Mouse (Mus musculus) CH12.LX (cell line): ENCODE results near the gene Kat2b. TPM values are rescaled to one million over a fixed set of nuclear protein-coding genes. Genes with fewer than 3 reads are reported as not detected.

ENCODE experiments used
- DNase-seq: peaks from one replicate; pipeline ENCODE4 v3.0.0-alpha.2; 2013; ENCODE audit errors: extremely low read depth
- H3K27ac ChIP-seq: 2 replicates; pipeline ENCODE4 v1.5.1; 2012; ENCODE audit warnings: low read depth, mild to moderate bottlenecking, control low read depth, moderate library complexity; ENCODE audit not compliant: insufficient read depth
- H3K27me3 ChIP-seq: replicated peaks from 2 replicates; pipeline ENCODE3; 2012; ENCODE audit warnings: inconsistent platforms
- H3K36me3 ChIP-seq, 2 experiments: replicated peaks in 1 of 2; 2 replicates each; pipeline versions ENCODE3 to v1.6.1; 2012; ENCODE audit warnings: inconsistent platforms in 1 of 2, low read length in 1 of 2, mild to moderate bottlenecking in 1 of 2, mixed read lengths in 1 of 2, moderate library complexity in 1 of 2; ENCODE audit not compliant: control insufficient read depth in 1 of 2, insufficient read depth in 1 of 2
- H3K4me1 ChIP-seq, 2 experiments: 2 replicates each; pipeline ENCODE4 v1.6.1; 2012; ENCODE audit warnings: inconsistent platforms in 1 of 2, moderate library complexity in 1 of 2; ENCODE audit not compliant: insufficient read depth in 2 of 2, control insufficient read depth in 1 of 2
- H3K4me2 ChIP-seq: 2 replicates; pipeline ENCODE4 v1.6.1; 2012; ENCODE audit warnings: low read depth, mild to moderate bottlenecking, control low read depth; ENCODE audit not compliant: poor library complexity, insufficient read depth, severe bottlenecking
- H3K4me3 ChIP-seq, 3 experiments: fragments of 150-350 bp in 1 of 3; sonication (generic) in 1 of 3; replicated peaks in 1 of 3; 2 replicates each; pipeline versions ENCODE3 to v1.5.1; 2011 to 2012; ENCODE audit warnings: low read depth in 2 of 3, low read length in 2 of 3, mild to moderate bottlenecking in 2 of 3, moderate library complexity in 2 of 3, control low read depth in 1 of 3, improper control_type of control experiment in 1 of 3, inconsistent platforms in 1 of 3, mixed read lengths in 1 of 3; ENCODE audit not compliant: poor library complexity in 1 of 3
- H3K79me2 ChIP-seq: replicated peaks from 2 replicates; pipeline ENCODE4 v1.6.1; 2012; ENCODE audit warnings: mild to moderate bottlenecking, moderate library complexity; ENCODE audit not compliant: control insufficient read depth, poor library complexity, insufficient read depth, severe bottlenecking; ENCODE audit errors: extremely low read depth
- H3K9ac ChIP-seq: 2 replicates; pipeline ENCODE4 v1.6.1; 2012; ENCODE audit warnings: low read depth, mild to moderate bottlenecking, control low read depth, moderate library complexity; ENCODE audit not compliant: insufficient read depth
- H3K9me3 ChIP-seq: replicated peaks from 2 replicates; pipeline ENCODE3; 2012; ENCODE audit warnings: low read length, inconsistent platforms, mixed read lengths
- BHLHE40 ChIP-seq: IDR thresholded peaks from 2 replicates; pipeline ENCODE4 v1.6.1; 2011; ENCODE audit warnings: mild to moderate bottlenecking, low read depth, low read length, improper control_type of control experiment
- CHD2 ChIP-seq: IDR thresholded peaks from 2 replicates; pipeline ENCODE4 v1.6.1; 2011; ENCODE audit warnings: low read length, improper control_type of control experiment
- EP300 ChIP-seq: IDR thresholded peaks from 2 replicates; pipeline ENCODE4 v1.6.1; 2011; ENCODE audit warnings: low read length, improper control_type of control experiment
- ETS1 ChIP-seq: conservative IDR thresholded peaks from 2 replicates; pipeline ENCODE4 v1.6.1; 2012; ENCODE audit warnings: low read depth, mild to moderate bottlenecking, inconsistent platforms, low read length, improper control_type of control experiment, moderate library complexity
- JUN ChIP-seq: IDR thresholded peaks from 2 replicates; pipeline ENCODE4 v1.6.1; 2011; ENCODE audit warnings: low read depth, mild to moderate bottlenecking, low read length, improper control_type of control experiment, moderate library complexity; ENCODE audit not compliant: insufficient read depth
- JUND ChIP-seq: conservative IDR thresholded peaks from 2 replicates; pipeline ENCODE4 v1.6.1; 2011; ENCODE audit warnings: low read depth, low read length, improper control_type of control experiment
- MAFK ChIP-seq: IDR thresholded peaks from 2 replicates; pipeline ENCODE4 v1.6.1; 2011; ENCODE audit warnings: low read length, improper control_type of control experiment; ENCODE audit not compliant: insufficient replicate concordance
- MEF2A ChIP-seq: IDR thresholded peaks from 2 replicates; pipeline ENCODE4 v1.6.1; 2014; ENCODE audit warnings: low read depth, mild to moderate bottlenecking, inconsistent platforms, low read length, improper control_type of control experiment, borderline replicate concordance
- MYC ChIP-seq: IDR thresholded peaks from 2 replicates; pipeline ENCODE4 v1.6.1; 2011; ENCODE audit warnings: low read depth, mild to moderate bottlenecking, improper control_type of control experiment, low read length
- POLR2AphosphoS2 ChIP-seq: IDR thresholded peaks from 2 replicates; pipeline ENCODE4 v1.6.1; 2011; ENCODE audit warnings: low read depth, low read length, improper control_type of control experiment
- RAD21 ChIP-seq: IDR thresholded peaks from 2 replicates; pipeline ENCODE4 v1.6.1; 2011; ENCODE audit warnings: low read depth, mild to moderate bottlenecking, low read length, improper control_type of control experiment, moderate library complexity
- SIN3A ChIP-seq: IDR thresholded peaks from 2 replicates; pipeline ENCODE4 v1.6.1; 2012; ENCODE audit warnings: low read length, improper control_type of control experiment, inconsistent platforms
- SMC3 ChIP-seq: IDR thresholded peaks from 2 replicates; pipeline ENCODE4 v1.6.1; 2011; ENCODE audit warnings: low read depth, low read length, improper control_type of control experiment
- TBP ChIP-seq: conservative IDR thresholded peaks from 2 replicates; pipeline ENCODE4 v1.6.1; 2011; ENCODE audit warnings: low read depth, low read length, improper control_type of control experiment
- UBTF ChIP-seq: IDR thresholded peaks from 2 replicates; pipeline ENCODE4 v1.6.1; 2012; ENCODE audit warnings: low read depth, mild to moderate bottlenecking, inconsistent platforms, low read length, improper control_type of control experiment, moderate library complexity
- USF1 ChIP-seq: IDR thresholded peaks from 2 replicates; pipeline ENCODE4 v1.6.1; 2014; ENCODE audit warnings: low read depth, mild to moderate bottlenecking, inconsistent platforms, low read length, improper control_type of control experiment
- USF2 ChIP-seq: conservative IDR thresholded peaks from 2 replicates; pipeline ENCODE4 v1.6.1; 2011; ENCODE audit warnings: low read depth, low read length, improper control_type of control experiment
- ZMIZ1 ChIP-seq: IDR thresholded peaks from 2 replicates; pipeline ENCODE4 v1.6.1; 2012; ENCODE audit warnings: low read depth, mild to moderate bottlenecking, inconsistent platforms, low read length, improper control_type of control experiment
- dilution Hi-C: fragments of 300-500 bp; cut with MboI; formaldehyde crosslinking; loops from 2 replicates; pipeline ENCODE4 v1.14.3; 2020; ENCODE audit warnings: low sequenced_read_pairs; ENCODE audit not compliant: extremely low pct_unique_long_range_greater_than_20kb, extremely low pct_ligation_motif_present
- in situ Hi-C: fragments of 300-500 bp; cut with MboI; formaldehyde crosslinking; loops from 3 replicates; pipeline ENCODE4 v1.14.3; 2019; ENCODE audit warnings: low sequenced_read_pairs, low pct_ligation_motif_present, low pct_unique_long_range_greater_than_20kb, mixed read lengths
- polyA plus RNA-seq: library from polyadenylated mRNA; unstranded; fragments of >175 nt; gene quantifications from 2 replicates; pipeline ENCODE4 v1.2.1, GENCODE M21; 2012; ENCODE audit warnings: low read depth; ENCODE audit not compliant: insufficient read length
- total RNA-seq, 2 experiments: library from RNA; depleted of rRNA; stranded (reverse); fragments of 300-350 nt in 1 of 2; fragments of >200 nt in 1 of 2; gene quantifications; 2 replicates each; pipeline ENCODE4 v1.2.3; 2012 to 2014

Gene Kat2b
- total and polyA plus RNA-seq, 3 experiments, result 3.6 to 4.6 (median 4.1) TPM

- H3K36me3 ChIP-seq, result no peaks in the 10 kb centered on the region
- no peak overlapping the region for H3K4me3 ChIP-seq
- no peak for DNase-seq
- no peaks in the 10 kb centered on the region for H3K9me3 ChIP-seq
- no peak overlapping the region for H3K9ac ChIP-seq
- H3K4me2 ChIP-seq, result no peak overlapping the region
- no peak overlapping the region for H3K27ac ChIP-seq
- no peaks in the 10 kb centered on the region for H3K27me3 ChIP-seq
- dilution Hi-C loops, result no loop called here
- TF ChIP-seq UBTF (no peak), JUN (no peak), SIN3A (no peak), RAD21 (no peak), MEF2A (no peak), MAFK (no peak), ZMIZ1 (no peak), MYC (no peak), BHLHE40 (no peak), CHD2 (no peak), USF1 (no peak), TBP (no peak), POLR2AphosphoS2 (no peak)
- peaks cover 17 to 42% of the 10 kb centered on the region in 2 experiments for H3K4me1 ChIP-seq
- in situ Hi-C loops, result no loop called here
- H3K79me2 ChIP-seq, result peaks cover 11% of the 10 kb centered on the region; the same call in 1 of the 2 replicates
Measured at GRCm38 (mm10) chr17:53577151-53577550, 10.5 kb downstream of the Kat2b start.

GRCm38 (mm10) chr17:53577754-53578153, 11.1 kb downstream of the Kat2b start:
- H3K9me3 ChIP-seq, result no peaks in the 10 kb centered on the region
- H3K4me2 ChIP-seq, result peak overlapping the region; percentile 48
- dilution Hi-C loops (no loop called here), in situ Hi-C loops (no loop called here)
- no peak overlapping the region for H3K27ac ChIP-seq
- no peak overlapping the region for H3K4me3 ChIP-seq
- peaks cover 19 to 48% of the 10 kb centered on the region in 2 experiments for H3K4me1 ChIP-seq
- peaks cover 11% of the 10 kb centered on the region; the same call in 1 of the 2 replicates for H3K79me2 ChIP-seq
- no peaks in the 10 kb centered on the region for H3K27me3 ChIP-seq
- peak; percentile 73 for TF ChIP-seq EP300
- no peak for TF ChIP-seq USF2
- TF ChIP-seq MAFK, result no peak
- peak; percentile 87 for TF ChIP-seq JUND
- peak; percentile 16; the same call in 1 of the 2 replicates for TF ChIP-seq MEF2A
- peak; percentile 78 for TF ChIP-seq ETS1
- TF ChIP-seq BHLHE40, result 0 out of 2 replicates have a peak, but pooled peaks have one; percentile 15
- TF ChIP-seq SMC3, result no peak
- peak; percentile 78 for TF ChIP-seq JUN
- H3K9ac ChIP-seq, result no peak overlapping the region
- DNase-seq, result no peak
- no peaks in the 10 kb centered on the region for H3K36me3 ChIP-seq
